24 mouse cellular contexts compared by ENCODE assay signal in genomic region chr10:125593006-125593405, GRCm38 (mm10).
A peak's percentile ranks its signal among the peaks of the same experiment; 100 is the strongest.
DNase-seq lines count a peak whose midpoint lies in the region; ATAC-seq and TF ChIP-seq lines count a peak whose summit lies in the region.
"Had no signal": no experiment of that assay in that cellular context is flagged by ENCODE, and none has a peak within 500 bp of the region (broad histone marks: within the 10 kb centered on the region; RNA-seq: fewer than 3 reads in every experiment).

No protein-coding gene starts in this region.

- H3K9me3 ChIP-seq in lung, embryonic 14.5 days (ENCODE audit: low read depth, low read length): no peaks in the 10 kb centered on the region
- no peaks in the 10 kb centered on the region for H3K9me3 ChIP-seq in midbrain, embryonic 11.5 days (ENCODE audit: control insufficient read depth, low read length)
- no peaks in the 10 kb centered on the region for H3K9me3 ChIP-seq in midbrain, embryonic 10.5 days (replicated peaks)
- no peaks in the 10 kb centered on the region for H3K9me3 ChIP-seq in stomach, embryonic 15.5 days
- H3K9me3 ChIP-seq: embryonic facial prominence, embryonic 10.5 days; embryonic facial prominence, embryonic 12.5 days; forebrain, embryonic 13.5 days; forebrain, embryonic 15.5 days had no signal

- DNase-seq in lung, embryonic 14.5 days: peak; percentile 9
- no peak for DNase-seq in lung, adult 18-20 months
- peak; percentile 47 for DNase-seq in midbrain, embryonic 11.5 days (ENCODE audit: low spot score, missing footprints)
- no peak for DNase-seq in midbrain, embryonic 10.5 days (ENCODE audit: low spot score)
- no peak for DNase-seq in urinary bladder, postnatal 36 days (ENCODE audit: low spot score in 2 of 2)
- DNase-seq: adrenal gland, adult 8-10 months; adrenal gland, postnatal 14 days; adrenal gland, postnatal 36 days; B cell, adult 2 months; cerebellum, adult 11-12 months; cerebellum, adult 2 months; cerebellum, adult 9-10 months; cerebellum, postnatal 10 days; cerebellum, postnatal 25 days had no signal

- no peaks in the 10 kb centered on the region for H3K36me3 ChIP-seq in lung, embryonic 14.5 days (ENCODE audit: insufficient read depth)
- no peaks in the 10 kb centered on the region for H3K36me3 ChIP-seq in midbrain, embryonic 11.5 days (ENCODE audit: control insufficient read depth, insufficient read depth, low read length)
- H3K36me3 ChIP-seq in midbrain, embryonic 10.5 days: no peaks in the 10 kb centered on the region
- H3K36me3 ChIP-seq in stomach, embryonic 15.5 days: no peaks in the 10 kb centered on the region
- H3K36me3 ChIP-seq: embryonic facial prominence, embryonic 10.5 days; embryonic facial prominence, embryonic 12.5 days; forebrain, embryonic 15.5 days; G1E had no signal

- no peak overlapping the region for H3K4me3 ChIP-seq in lung, embryonic 14.5 days (ENCODE audit: low read depth, low read length)
- no peak overlapping the region for H3K4me3 ChIP-seq in midbrain, embryonic 11.5 days (ENCODE audit: low read depth, low read length)
- no peak overlapping the region for H3K4me3 ChIP-seq in midbrain, embryonic 10.5 days
- H3K4me3 ChIP-seq in stomach, embryonic 15.5 days (replicated peaks): no peak overlapping the region
- H3K4me3 ChIP-seq: embryonic facial prominence, embryonic 10.5 days; embryonic facial prominence, embryonic 12.5 days; forebrain, embryonic 13.5 days; forebrain, embryonic 15.5 days had no signal

- ATAC-seq in lung, embryonic 14.5 days (ENCODE audit: insufficient read depth): peak; percentile 54; the same call in 1 of the 2 replicates
- no peak for ATAC-seq in midbrain, embryonic 11.5 days (ENCODE audit: low FRiP score)
- peak; percentile 77; the same call in 1 of the 2 replicates for ATAC-seq in stomach, embryonic 15.5 days (ENCODE audit: insufficient read depth, low FRiP score, low read depth)
- ATAC-seq: activated CD4-positive, CD25-positive, alpha-beta regulatory T cell, adult 4 months; CD4-positive, CD25-positive, alpha-beta regulatory T cell, adult 4 months; forebrain, embryonic 13.5 days; forebrain, embryonic 15.5 days; Patski had no signal

- WGBS in lung, embryonic 14.5 days: 59% methylated on average over 5 of the region's 5 CpGs
- WGBS in midbrain, embryonic 11.5 days: 88% methylated on average over 5 of the region's 5 CpGs
- WGBS in midbrain, embryonic 10.5 days: 90% methylated on average over 5 of the region's 5 CpGs
- 65% methylated on average over 5 of the region's 5 CpGs for WGBS in stomach, embryonic 15.5 days

- no peak for TF ChIP-seq CTCF in lung, embryonic 14.5 days (IDR thresholded peaks at IDR 0.05; ENCODE audit: low read depth)

- no peak overlapping the region for H3K27ac ChIP-seq in lung, embryonic 14.5 days (ENCODE audit: low read depth)
- no peak overlapping the region for H3K27ac ChIP-seq in midbrain, embryonic 11.5 days (ENCODE audit: low read depth, low read length)
- H3K27ac ChIP-seq in midbrain, embryonic 10.5 days (replicated peaks): no peak overlapping the region
- no peak overlapping the region for H3K27ac ChIP-seq in stomach, embryonic 15.5 days
- H3K27ac ChIP-seq: embryonic facial prominence, embryonic 10.5 days; embryonic facial prominence, embryonic 12.5 days; forebrain, embryonic 13.5 days; forebrain, embryonic 15.5 days had no signal

- no peak overlapping the region for H3K4me2 ChIP-seq in lung, embryonic 14.5 days
- H3K4me2 ChIP-seq in midbrain, embryonic 11.5 days: no peak overlapping the region
- H3K4me2 ChIP-seq in stomach, embryonic 15.5 days: no peak overlapping the region
- H3K4me2 ChIP-seq: embryonic facial prominence, embryonic 12.5 days; forebrain, embryonic 13.5 days; forebrain, embryonic 15.5 days had no signal

- H3K27me3 ChIP-seq in lung, embryonic 14.5 days (ENCODE audit: insufficient read depth, low read length): no peaks in the 10 kb centered on the region
- H3K27me3 ChIP-seq in midbrain, embryonic 11.5 days (ENCODE audit: control insufficient read depth, insufficient read depth, low read length): no peaks in the 10 kb centered on the region
- no peaks in the 10 kb centered on the region for H3K27me3 ChIP-seq in midbrain, embryonic 10.5 days (ENCODE audit: low read depth, poor library complexity, severe bottlenecking)
- H3K27me3 ChIP-seq in stomach, embryonic 15.5 days (replicated peaks): no peaks in the 10 kb centered on the region
- H3K27me3 ChIP-seq: CH12.LX; embryonic facial prominence, embryonic 12.5 days; forebrain, embryonic 13.5 days; forebrain, embryonic 15.5 days; Patski had no signal

- H3K4me1 ChIP-seq in lung, embryonic 14.5 days (ENCODE audit: insufficient read depth): no peaks in the 10 kb centered on the region
- no peaks in the 10 kb centered on the region for H3K4me1 ChIP-seq in midbrain, embryonic 11.5 days (ENCODE audit: control insufficient read depth, insufficient read depth, low read length)
- no peaks in the 10 kb centered on the region for H3K4me1 ChIP-seq in midbrain, embryonic 10.5 days
- H3K4me1 ChIP-seq in stomach, embryonic 15.5 days: no peaks in the 10 kb centered on the region
- H3K4me1 ChIP-seq: embryonic facial prominence, embryonic 10.5 days; embryonic facial prominence, embryonic 12.5 days; forebrain, embryonic 13.5 days; forebrain, embryonic 15.5 days had no signal

- H3K9ac ChIP-seq in lung, embryonic 14.5 days: no peak overlapping the region
- H3K9ac ChIP-seq in midbrain, embryonic 11.5 days (ENCODE audit: low read length): no peak overlapping the region
- H3K9ac ChIP-seq in stomach, embryonic 15.5 days: no peak overlapping the region
- H3K9ac ChIP-seq: embryonic facial prominence, embryonic 12.5 days; forebrain, embryonic 13.5 days; forebrain, embryonic 15.5 days had no signal

Comparison
In these comparisons a context has a peak if more than half of its experiments do, and no peak if none do; other contexts are left out.
1. DNase-seq: peak in lung, embryonic 14.5 days (single experiment) and midbrain, embryonic 11.5 days (single experiment); none in lung, adult 18-20 months (0 of 2), midbrain, embryonic 10.5 days (single experiment) and urinary bladder, postnatal 36 days (0 of 2).